Mouse (Mus musculus) heart, adult 8-10 months (tissue): ENCODE measurements around the gene Wdr86. TPM values are rescaled to one million over a fixed set of nuclear protein-coding genes. Genes with fewer than 3 reads are reported as not detected.
"Not testable (repeated sequence)": the region's sequence is repeated elsewhere in the genome, so short reads cannot be mapped to it uniquely, and the experiment has no call there.

Source experiments
- DNase-seq: peaks from one replicate; pipeline ENCODE4 v3.0.0; 2022; ENCODE audit warnings: low spot score
- total RNA-seq, 4 experiments: library from RNA; stranded (reverse); gene quantifications; 2 replicates each; pipeline ENCODE4 v1.2.4; 2022

Wdr86 gene
- total RNA-seq, 4 experiments from 2014 or later: 0.16 to 1.2 (median 0.60) TPM

DNA sequence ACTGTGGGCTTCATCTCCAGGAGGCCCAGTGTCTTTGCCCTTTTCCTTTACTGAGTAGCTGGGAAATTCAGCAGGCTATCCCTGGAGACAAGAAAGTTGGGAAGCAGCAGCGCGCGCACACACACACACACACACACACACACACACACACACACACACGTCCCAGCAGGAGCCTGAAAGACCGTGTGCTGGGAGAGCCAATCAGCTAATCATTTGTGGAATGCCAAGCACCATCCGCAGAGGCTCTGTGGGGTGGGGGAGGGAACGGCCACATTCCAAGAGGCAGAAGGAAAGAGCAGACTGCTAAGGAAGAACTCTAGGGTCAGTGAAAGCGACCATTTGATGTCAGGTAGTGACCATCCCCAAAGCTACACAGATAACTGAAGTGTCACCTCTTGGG, 2.6 kb upstream of the Wdr86 start:
- DNase-seq: no peak

DNA sequence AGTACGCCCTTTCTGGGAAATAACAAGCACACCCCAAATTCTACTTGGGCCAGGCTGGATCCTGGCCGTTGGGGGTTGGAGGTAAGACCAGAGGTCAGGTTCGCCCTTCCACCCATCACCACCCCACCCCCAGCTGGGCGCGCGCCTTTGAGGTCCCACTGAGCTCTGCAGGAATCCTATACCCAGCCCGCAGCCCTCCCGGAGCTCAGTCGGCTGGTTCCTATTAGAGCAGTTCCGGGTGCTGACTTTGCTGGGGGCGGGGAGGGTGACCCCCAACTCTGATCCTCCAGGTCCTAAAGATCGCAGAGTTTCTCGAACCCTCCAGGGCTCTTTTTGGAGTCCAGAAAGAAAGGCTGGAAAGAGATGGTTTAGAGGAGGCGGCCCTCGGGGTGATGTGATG, 459 bp upstream of the Wdr86 start:
- no peak for DNase-seq

DNA sequence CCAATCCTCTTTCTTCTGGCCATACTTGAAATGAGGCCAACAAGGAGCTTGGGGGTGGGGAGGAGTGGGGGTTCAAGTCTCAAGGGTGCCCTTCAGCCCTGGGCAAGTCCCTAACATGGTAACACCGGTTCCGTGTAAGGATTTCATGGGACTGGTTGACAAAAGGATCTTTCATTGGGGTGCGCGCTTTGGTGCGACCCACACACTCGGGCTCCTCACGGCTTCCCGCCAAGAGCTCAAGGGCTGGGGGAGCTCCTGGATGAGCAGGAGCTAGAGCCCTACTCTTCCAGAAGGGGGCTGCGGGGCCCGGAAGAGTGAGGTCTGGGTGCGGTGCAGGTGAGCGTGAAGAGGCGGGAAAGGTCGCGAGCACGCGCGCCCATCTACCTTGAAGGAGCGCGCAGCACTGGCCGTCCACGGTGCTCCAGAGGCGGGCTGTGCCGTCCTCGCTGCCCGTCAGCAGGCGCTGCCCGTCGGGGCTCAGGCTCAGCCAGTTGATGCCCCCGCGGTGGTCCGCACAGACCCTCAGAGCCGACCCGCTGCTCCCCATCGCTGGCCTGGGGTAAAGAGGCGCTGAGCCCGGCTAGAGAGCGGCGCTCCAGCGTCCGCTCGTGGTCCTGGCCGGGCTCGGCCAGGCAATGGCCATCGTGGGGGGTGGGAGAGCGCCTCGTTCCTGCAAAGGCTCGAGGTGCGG, 585 bp downstream of the Wdr86 start:
- DNase-seq: no peak

DNA sequence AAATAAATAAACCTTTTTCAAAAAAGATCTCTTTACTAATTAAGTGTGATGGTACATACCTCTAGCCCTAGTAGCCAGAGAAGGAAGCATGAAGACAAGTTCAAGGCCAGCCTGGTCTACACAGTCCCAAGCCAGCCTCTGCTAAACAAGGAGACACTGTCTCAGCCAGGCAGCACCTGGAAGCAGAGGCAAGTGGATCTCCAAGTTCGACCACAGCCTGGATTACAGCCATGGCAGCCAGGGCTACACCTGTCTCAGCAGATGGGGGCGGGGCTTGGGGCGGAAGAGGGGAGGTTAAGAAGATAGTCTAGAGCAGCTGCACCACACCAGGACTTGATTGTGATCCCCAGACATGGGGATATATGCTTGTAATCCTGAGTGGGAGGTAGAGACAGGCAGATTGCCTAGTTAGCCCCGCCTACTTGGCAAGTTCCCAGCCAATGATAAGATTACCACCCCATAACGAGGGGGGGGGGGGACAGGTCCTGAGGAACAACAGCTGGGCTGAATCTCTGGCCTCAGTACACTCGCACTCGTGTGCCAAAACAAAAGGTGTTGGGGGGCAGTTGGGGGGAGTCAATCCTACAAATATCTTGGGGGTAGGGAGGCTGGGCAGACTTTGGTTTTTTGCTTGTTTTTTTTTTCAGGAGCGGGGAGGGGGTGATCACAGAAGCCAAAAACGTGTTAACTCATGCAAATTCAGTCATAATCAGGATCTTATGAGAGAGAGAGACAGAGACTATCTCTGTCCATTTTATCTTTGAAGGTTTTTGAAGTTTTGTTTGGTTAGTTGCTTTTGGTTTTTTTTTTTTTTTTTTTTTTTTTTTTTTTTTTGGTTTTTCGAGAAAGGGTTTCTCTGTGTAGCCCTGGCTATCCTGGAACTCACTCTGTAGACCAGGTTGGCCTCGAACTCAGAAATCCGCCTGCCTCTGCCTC, 3.4 kb downstream of the Wdr86 start:
- no peak for DNase-seq

DNA sequence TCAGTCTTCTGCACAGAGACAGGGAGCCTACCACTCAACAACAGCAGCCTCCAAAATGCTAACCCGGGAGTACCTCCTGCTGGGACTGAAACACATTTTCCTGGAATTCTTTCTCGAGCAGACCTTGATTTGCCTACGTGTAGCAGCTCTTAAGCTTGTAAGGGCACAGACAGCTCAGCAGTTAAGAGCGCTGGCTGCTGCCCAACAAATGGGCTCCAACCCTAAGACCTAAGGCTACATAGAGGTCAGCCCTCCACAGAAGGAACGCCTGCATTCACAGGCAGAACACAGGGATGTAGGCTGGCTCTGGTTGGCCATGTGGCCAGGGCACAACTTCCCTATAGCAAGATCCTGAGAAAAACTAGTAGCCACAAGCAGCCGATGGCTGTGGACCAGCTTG, 4.6 kb downstream of the Wdr86 start:
- DNase-seq: no peak

DNA sequence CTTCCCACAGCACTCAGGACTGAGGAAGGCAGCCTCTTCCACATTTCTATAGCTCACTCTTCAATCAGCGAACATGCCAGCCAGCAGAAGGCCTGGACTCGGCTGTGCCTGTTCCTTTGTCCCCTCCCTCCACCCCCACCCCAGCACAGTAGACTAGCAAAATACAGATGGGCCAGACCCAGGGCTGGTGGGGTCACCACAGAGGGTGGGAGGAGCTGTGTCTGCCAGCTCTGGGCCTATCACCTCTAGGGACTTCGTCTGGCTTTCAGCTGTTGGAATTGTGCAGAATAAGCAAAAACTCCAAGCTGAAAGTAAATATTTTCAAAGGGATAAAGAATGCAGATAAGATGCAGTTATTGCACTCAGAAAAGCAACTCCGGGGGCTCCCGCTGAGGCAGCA, 5.7 kb downstream of the Wdr86 start:
- DNase-seq: no peak

DNA sequence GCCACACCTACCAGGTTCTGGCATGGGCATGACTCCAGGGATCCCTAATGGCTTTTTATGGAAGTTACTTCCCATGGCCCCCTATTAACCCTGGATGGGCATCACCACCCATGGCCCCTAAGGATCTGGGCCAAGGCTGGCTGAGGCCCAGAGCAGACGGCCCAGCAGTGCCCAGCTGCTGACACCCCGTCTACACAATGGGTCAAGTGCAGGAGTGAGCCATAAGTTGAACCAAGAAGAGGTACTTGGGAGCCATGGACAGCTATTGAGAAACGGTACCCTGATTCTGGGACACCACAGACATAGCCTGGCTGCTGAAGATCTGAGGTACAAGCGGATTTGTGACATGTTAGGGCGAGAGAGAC, 6.3 kb downstream of the Wdr86 start:
- no peak for DNase-seq

DNA sequence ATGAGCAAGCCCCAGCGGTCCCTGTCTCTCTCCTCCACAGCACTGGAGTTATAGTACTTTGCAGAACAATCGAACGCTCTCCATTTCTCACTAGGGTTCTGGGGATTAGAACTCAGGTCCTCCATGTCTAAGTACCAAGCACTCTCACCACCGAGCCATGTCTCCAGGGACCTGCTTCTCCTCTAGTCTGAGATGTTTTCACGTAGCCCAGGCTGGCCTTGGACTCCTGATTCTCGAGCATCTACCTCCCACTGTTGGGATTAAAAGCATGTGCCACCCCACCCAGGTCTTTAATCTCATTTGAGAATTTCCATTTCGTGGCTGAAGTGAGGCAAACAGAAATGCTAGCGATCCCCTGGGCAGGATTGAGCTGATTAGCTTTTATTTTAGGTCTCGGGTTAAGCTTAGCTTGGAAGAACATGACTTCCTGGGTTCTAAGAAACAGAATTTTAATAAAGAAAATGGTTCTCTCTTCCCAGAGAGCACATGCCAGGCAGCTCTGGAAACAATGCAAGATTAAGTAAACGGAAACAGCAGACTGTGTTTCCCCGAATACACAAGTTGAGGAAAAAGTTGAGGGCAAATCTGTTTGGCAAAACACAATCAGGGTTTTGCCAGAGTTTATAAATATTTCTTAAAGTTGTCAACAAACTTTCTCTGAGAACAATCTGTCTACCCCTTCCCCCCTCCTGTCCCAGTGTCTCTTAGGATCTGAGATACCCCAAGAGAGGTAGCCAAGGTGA, 6.8 kb downstream of the Wdr86 start:
- no peak for DNase-seq

DNA sequence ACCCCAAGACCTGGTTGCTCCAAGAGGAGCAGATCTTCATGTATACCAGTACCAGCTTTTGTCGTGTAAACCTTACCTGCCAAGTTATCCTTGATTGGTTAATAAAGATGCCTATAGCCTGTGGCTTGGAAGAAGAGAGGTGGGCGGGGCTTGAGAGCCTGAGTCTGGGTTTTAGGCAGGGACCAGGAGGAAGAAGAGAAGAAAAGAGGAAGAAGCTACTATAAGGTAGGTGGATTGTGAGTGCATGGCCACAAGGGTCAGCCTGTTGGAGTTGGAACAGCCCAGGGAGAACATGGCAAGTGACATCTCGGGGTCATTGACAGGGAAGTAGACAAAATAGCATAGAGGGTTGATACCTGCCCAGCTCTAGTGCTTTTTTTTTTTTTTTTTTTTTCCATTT, 10.7 kb downstream of the Wdr86 start:
- no peak for DNase-seq

DNA sequence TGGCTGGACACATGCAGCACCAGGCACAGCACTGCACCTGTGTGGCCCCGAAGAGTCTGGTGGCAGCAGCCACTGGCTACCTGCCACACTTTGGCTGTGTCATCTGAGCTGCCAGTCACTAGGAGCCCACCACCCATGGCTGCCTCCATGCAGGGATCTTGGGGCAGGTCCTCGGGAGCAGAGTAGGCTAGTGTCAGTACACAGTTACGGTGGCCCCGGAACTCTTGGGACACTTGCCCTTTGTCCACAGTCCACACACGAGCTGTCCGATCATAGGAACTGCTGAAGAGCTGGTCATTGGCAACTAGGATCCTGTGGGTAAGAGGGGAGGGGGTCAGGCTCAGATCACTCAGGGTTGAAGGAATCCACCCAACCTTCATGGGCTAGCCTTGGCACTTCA, 12.5 kb downstream of the Wdr86 start:
- no peak for DNase-seq

DNA sequence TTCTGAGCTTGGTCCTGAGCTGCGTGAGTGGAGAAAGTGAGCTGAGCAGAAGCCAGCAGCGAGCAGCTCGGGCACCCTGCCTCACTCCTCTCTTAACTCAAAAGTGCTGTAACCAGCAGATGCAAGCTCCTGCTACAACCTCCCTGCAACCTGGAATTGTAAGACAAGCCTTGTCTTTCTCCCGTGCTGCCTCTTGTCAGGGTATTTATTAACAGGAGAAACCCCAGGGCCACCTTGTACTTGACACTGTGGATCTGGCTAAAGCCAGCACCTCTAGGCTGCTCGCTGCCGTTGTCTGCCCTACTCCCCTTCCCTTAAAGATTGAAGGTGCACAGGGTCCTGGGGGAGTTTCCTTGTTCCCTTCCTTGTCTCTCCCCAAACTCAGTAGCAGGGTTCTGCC, 16.5 kb downstream of the Wdr86 start:
- DNase-seq: no peak

DNA sequence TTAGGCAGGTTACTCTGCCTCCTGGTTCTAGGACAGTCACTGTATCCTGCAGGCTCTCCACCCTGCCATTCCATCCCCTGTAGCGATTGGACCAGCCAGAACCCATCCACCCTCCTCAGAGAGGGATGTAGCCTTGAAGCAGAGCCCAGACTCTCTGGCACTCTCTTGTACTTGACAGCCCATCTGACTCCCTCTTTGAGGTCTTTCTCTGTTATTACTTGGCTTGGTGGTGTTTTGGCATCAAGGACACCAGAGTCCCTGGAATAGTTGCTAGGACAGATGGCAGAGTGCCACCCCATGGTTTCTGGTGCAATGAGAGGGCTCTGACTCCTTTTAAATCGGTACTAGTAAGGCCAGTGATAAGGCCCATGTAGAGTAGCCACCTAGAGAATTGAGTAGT, 17.3 kb downstream of the Wdr86 start:
- no peak for DNase-seq

DNA sequence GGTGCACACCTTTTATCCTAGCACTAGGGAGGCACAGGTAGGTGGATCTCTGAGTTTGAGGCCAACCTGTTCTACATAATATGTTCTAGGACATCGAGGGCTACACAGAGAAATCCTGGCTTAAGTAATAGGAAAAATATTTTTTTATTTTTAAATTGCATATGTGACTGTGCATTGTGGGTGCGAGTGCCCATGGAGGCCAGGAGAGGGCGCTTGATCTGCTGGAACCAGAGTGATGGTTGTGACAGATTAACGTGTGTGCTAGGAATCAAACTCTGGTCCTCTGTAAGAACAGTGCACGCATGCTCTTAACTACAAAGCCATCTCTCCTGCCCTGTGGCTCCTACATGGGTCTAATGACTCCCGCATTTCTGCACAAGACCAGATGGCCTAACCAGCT, 18.9 kb downstream of the Wdr86 start:
- no peak for DNase-seq

DNA sequence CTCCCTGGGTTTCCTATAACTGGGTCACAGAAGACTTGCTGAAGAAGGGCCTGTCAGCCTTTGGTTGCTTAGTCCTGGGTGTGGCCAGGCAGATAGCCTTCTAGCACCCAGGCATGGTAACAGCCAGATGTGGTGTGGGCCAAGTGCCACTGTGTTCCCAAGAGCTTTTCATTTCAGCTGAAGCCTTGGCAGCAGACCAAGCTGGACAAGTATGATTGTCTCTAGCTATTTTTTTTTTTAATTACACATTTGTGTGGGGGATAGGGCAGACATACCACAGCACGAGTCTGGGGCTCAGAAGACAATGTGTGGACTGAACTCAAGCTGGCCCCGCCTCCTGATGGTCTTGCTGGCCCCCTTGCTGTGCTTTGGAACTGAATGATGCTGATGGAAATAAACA, 20.6 kb downstream of the Wdr86 start:
- DNase-seq: no peak

DNA sequence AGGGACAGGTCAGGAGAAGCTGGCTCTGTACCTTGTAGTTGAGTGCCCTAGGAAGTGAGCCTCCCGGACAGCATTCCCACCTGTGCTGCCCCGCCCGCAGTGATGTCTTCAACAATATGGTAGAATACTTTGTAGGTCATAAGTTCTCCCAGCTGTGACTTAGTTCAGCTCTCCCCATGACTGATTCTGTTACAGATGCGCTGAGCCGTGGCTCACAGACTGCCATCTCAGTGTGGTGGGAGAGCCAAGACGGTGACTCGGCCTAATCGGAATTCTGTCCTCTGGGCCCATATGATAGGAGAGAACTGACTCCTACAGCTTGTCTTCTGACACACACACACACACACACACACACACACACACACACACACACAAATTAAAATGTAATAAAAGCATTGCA, 25.9 kb downstream of the Wdr86 start:
- DNase-seq: no peak

DNA sequence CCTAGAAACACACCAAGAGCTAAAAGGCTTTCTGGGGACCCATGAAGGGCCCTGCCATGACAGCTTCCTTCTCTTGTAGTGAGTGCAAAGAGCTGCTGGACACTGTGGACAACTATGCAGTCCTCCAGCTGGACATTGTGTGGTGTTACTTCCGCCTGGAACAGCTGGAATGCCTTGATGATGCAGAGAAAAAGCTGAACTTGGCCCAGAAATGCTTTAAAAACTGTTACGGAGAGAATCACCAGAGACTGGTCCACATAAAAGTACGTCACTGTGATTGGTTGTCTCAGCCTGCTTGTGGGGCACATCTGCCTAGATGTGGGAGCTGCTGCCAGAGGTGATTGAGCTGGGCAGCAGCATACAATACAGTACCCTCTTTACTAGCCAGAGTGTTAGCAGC, 29.3 kb downstream of the Wdr86 start:
- DNase-seq: peak; percentile 29

DNA sequence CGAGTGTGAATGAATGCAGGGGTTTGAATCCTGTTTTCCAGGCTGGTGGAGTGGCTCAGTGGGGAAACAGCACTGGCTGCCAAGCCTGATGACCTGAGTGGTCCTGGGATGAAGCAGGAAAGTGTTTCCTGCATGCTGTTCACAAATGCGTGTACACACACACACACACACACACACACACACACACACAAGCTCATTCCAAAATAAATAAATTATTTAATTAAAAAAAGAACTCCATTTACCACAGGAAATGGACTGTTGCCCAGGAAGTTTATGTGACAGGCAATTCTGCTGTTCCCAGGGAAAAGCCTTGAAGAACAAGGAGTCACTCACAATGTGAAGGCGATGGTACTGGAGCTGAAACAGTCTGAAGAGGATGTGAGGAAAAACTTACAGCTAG, 33.8 kb downstream of the Wdr86 start:
- DNase-seq: no peak

DNA sequence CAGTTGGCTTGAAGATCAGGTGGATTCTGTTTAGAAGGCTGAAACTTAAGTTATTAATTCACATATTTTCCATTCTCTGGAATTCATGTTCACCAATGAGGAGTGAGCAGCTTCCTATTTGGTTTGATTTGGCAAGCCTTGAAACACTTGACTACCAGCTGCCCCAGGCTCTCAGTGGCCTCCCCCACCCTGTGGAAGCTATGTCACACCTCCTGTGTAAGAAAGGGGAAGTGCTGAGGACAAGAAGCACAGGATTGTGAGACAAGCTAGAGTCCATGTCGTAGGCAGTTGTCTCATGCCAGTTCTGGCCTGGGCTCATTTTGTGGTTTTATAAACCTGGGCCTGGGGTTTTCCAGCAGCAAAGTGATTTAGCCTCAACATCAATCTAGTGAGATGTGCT, 42.8 kb downstream of the Wdr86 start:
- peak; percentile 16 for DNase-seq

DNA sequence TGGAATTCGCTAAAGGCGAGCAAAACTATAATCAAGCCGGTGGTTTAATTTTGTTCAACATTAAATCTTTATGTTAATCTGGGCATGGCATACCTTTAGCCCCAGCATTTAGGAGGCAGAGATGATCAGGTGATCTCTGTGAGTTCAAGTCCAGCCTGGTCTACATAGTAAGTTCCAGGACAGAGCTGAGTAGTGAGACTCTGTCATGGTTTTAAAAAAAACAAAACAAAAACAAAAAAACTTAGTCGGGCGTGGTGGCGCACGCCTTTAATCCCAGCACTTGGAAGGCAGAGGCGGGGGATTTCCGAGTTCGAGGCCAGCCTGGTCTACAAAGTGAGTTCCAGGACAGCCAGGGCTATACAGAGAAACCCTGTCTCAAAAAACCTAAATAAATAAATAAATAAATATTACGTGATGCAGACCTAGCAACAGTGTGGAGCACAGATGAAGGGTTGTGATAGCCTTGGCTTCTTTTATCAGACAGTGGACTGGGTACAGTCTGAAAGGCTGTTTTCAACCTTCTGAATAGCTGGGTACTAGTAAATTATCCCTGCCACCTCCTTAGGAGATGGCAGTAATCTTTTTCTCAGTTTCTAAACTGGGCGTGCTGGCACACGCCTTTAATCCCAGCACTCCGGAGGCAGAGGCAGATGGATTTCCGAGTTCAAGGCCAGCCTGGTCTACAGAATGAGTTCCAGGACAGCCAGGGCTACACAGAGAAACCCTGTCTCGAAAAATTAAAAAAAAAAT, 43.7 kb downstream of the Wdr86 start:
- DNase-seq: not testable (repeated sequence)

DNA sequence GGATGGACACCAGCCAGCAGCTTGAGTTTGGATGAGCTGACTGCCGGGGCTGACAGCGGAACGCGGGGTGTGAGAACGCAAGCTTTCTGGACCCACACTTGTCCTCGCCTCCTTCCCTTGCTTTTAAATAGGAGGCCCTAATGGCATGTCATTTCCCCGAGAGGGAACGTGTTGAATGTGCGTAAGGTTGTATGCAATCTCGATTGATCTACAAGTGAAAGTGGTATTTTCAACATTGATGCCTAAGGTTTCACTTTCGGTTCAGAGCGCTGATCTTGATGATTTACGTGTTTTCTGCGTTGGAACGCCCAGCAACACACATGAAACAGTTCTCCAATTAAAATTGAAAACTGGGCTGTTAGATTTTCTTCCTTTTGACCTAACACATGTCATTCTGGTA, 44.4 kb downstream of the Wdr86 start:
- DNase-seq: peak; percentile 36

DNA sequence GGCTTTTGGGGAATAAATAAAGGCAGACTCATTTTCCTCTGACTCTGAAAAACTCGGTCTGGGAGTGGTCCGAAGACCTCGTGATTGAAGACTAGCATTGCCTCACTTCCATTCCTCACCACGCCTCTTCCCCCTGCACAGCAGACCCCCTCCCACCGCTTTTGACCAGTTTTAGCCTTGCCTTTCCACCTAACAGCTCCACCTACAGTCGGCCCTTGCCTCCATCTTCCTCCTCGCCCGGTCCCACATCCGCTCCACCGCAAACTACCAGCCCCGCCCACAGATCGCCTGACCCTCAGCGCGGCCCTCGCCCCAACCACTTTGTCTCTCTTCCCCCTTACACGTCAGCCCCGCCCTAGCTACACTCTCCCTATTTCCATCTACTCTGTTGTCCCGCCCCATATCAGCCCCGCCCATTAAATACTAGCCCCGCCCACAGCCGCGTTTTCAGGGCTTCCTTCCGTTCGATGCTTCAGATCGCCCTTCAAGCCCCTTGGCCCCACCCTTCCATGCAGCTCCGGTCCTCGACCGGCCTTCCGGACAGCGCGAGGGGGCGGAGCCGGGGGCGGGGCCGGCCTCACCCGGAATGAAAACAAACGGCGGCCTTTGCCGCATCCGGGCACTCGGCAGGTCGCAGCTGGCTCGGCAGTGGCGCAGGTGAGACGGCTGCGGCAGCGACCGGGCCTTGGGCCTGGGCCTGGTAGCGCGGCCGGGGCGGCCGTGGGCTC, 45.0 kb downstream of the Wdr86 start, which contains the start of gene Nub1:
Gene Nub1 (plus strand): TSS at position 167 of the 728 bp plus-strand sequence.
- DNase-seq: peak; percentile 98
